Comparison of ENCODE assay signal across 9 mouse cellular contexts in genomic region chr11:9481511-9481910, GRCm38 (mm10).
A peak's percentile ranks its signal among the peaks of the same experiment; 100 is the strongest.
DNase-seq lines count a peak whose midpoint lies in the region; ATAC-seq and TF ChIP-seq lines count a peak whose summit lies in the region.
"Had no signal": no experiment of that assay in that cellular context is flagged by ENCODE, and none has a peak within 500 bp of the region (broad histone marks: within the 10 kb centered on the region; RNA-seq: fewer than 3 reads in every experiment).

No protein-coding gene starts in this region.

- no peaks in the 10 kb centered on the region for H3K36me3 ChIP-seq in liver, embryonic 14.5 days (replicated peaks; ENCODE audit: control insufficient read depth, insufficient read depth, low read depth)
- no peaks in the 10 kb centered on the region for H3K36me3 ChIP-seq in liver, embryonic 11.5 days (ENCODE audit: control insufficient read depth, insufficient read depth, low read length)
- no peaks in the 10 kb centered on the region for H3K36me3 ChIP-seq in stomach, postnatal 0 days (ENCODE audit: control insufficient read depth, insufficient read depth, low read length)
- H3K36me3 ChIP-seq: limb, embryonic 13.5 days had no signal

- H3K9ac ChIP-seq in liver, embryonic 14.5 days (replicated peaks), result no peak overlapping the region
- no peak overlapping the region for H3K9ac ChIP-seq in liver, embryonic 11.5 days (ENCODE audit: low read depth, low read length)
- H3K9ac ChIP-seq in stomach, postnatal 0 days (ENCODE audit: low read length), result no peak overlapping the region
- H3K9ac ChIP-seq: limb, embryonic 13.5 days had no signal

- no peaks in the 10 kb centered on the region for H3K27me3 ChIP-seq in liver, embryonic 14.5 days (ENCODE audit: control insufficient read depth, insufficient read depth, low read length)
- no peaks in the 10 kb centered on the region for H3K27me3 ChIP-seq in liver, embryonic 11.5 days (replicated peaks; ENCODE audit: control insufficient read depth, insufficient read depth, low read length)
- H3K27me3 ChIP-seq in stomach, postnatal 0 days (ENCODE audit: control insufficient read depth, insufficient read depth, low read length), result no peaks in the 10 kb centered on the region
- H3K27me3 ChIP-seq: limb, embryonic 13.5 days had no signal

- WGBS in liver, embryonic 14.5 days (ENCODE audit: insufficient replicate concordance), result 17% methylated on average over 6 of the region's 6 CpGs
- WGBS in liver, embryonic 11.5 days, result 19% methylated on average over 6 of the region's 6 CpGs
- WGBS in stomach, postnatal 0 days, result 14% methylated on average over 6 of the region's 6 CpGs

- no peaks in the 10 kb centered on the region for H3K9me3 ChIP-seq in liver, embryonic 14.5 days (ENCODE audit: control insufficient read depth, low read length)
- H3K9me3 ChIP-seq in liver, embryonic 11.5 days (ENCODE audit: control insufficient read depth, low read length), result no peaks in the 10 kb centered on the region
- H3K9me3 ChIP-seq in stomach, postnatal 0 days (ENCODE audit: control insufficient read depth, low read length), result no peaks in the 10 kb centered on the region

- intact Hi-C loops in heart, postnatal 36 days (cut with DNase I), result loop anchor here (10.0 kb wide), 1 partner anchor 1653 kb away; no protein-coding TSS in a partner anchor

- TF ChIP-seq EP300 in liver, embryonic 14.5 days (IDR thresholded peaks at IDR 0.05; ENCODE audit: low read depth), result no peak
- no peak for TF ChIP-seq EP300 in stomach, postnatal 0 days (optimal IDR thresholded peaks at IDR 0.05)

- no peak for ATAC-seq in liver, embryonic 14.5 days (ENCODE audit: insufficient read depth)
- ATAC-seq in liver, embryonic 11.5 days (replicated peaks; ENCODE audit: low FRiP score), result no peak
- ATAC-seq in megakaryocyte, adult 5-6 weeks (ENCODE audit: poor library complexity, severe bottlenecking), result peak; percentile 77
- ATAC-seq in stomach, postnatal 0 days (ENCODE audit: low FRiP score, low TSS enrichment), result no peak

- 0 out of 2 replicates have a peak, but pooled peaks have one; percentile 17 for TF ChIP-seq CTCF in liver, embryonic 14.5 days (IDR thresholded peaks at IDR 0.05; ENCODE audit: low read depth)
- TF ChIP-seq CTCF in stomach, postnatal 0 days (IDR thresholded peaks at IDR 0.05; ENCODE audit: low read depth), result peak; percentile 71

- no peak overlapping the region for H3K27ac ChIP-seq in liver, embryonic 14.5 days
- H3K27ac ChIP-seq in liver, embryonic 11.5 days (ENCODE audit: low read depth, low read length), result no peak overlapping the region
- H3K27ac ChIP-seq in stomach, postnatal 0 days (replicated peaks), result no peak overlapping the region
- H3K27ac ChIP-seq: limb, embryonic 13.5 days had no signal

- H3K4me3 ChIP-seq in liver, embryonic 14.5 days (ENCODE audit: insufficient read depth in 1 of 2, low read depth in 2 of 2, low read length in 2 of 2), result no peak overlapping the region
- H3K4me3 ChIP-seq in liver, embryonic 11.5 days (ENCODE audit: low read depth, low read length), result no peak overlapping the region
- H3K4me3 ChIP-seq in stomach, postnatal 0 days (ENCODE audit: low read depth, low read length), result no peak overlapping the region
- H3K4me3 ChIP-seq: limb, embryonic 13.5 days had no signal

- no peak for DNase-seq in liver, embryonic 14.5 days (ENCODE audit: low read depth in 3 of 3, low spot score in 3 of 3)
- DNase-seq in liver, embryonic 11.5 days (ENCODE audit: low spot score), result no peak
- DNase-seq in cerebellum, postnatal 25 days, result peak; percentile 13 to 25
- peak; percentile 3 to 4 for DNase-seq in heart, postnatal 36 days
- peak; percentile 19 to 24 for DNase-seq in layer of hippocampus, adult 8-10 months (ENCODE audit: low spot score in 2 of 2)
- peak; percentile 18 for DNase-seq in stomach, postnatal 0 days (ENCODE audit: low spot score)
- no peak for DNase-seq in thymus, postnatal 10 days (ENCODE audit: low spot score in 2 of 2)

- H3K4me1 ChIP-seq in liver, embryonic 14.5 days (replicated peaks; ENCODE audit: control insufficient read depth in 2 of 2, insufficient read depth in 2 of 2, low read length in 1 of 2), result no peaks in the 10 kb centered on the region
- no peaks in the 10 kb centered on the region for H3K4me1 ChIP-seq in liver, embryonic 11.5 days (replicated peaks; ENCODE audit: control insufficient read depth, insufficient read depth, low read length)
- no peaks in the 10 kb centered on the region for H3K4me1 ChIP-seq in stomach, postnatal 0 days (replicated peaks; ENCODE audit: control insufficient read depth, insufficient read depth)
- H3K4me1 ChIP-seq: limb, embryonic 13.5 days had no signal

- H3K4me2 ChIP-seq in liver, embryonic 14.5 days (ENCODE audit: low read depth), result no peak overlapping the region
- no peak overlapping the region for H3K4me2 ChIP-seq in liver, embryonic 11.5 days
- no peak overlapping the region for H3K4me2 ChIP-seq in stomach, postnatal 0 days (replicated peaks; ENCODE audit: low read depth)
- H3K4me2 ChIP-seq: limb, embryonic 13.5 days had no signal

Comparison
In these comparisons a context has a peak if more than half of its experiments do, and no peak if none do; other contexts are left out.
1. DNase-seq: peak in cerebellum, postnatal 25 days (2 of 2), heart, postnatal 36 days (2 of 2), layer of hippocampus, adult 8-10 months (2 of 2) and stomach, postnatal 0 days (single experiment); none in liver, embryonic 14.5 days (0 of 3), liver, embryonic 11.5 days (single experiment) and thymus, postnatal 10 days (0 of 2).